Mouse (Mus musculus) megakaryocyte, adult 5-6 weeks (primary cell): ENCODE results near the gene Cs. TPM values are rescaled to one million over a fixed set of nuclear protein-coding genes. Genes with fewer than 3 reads are reported as not detected.
"Not testable (repeated sequence)": the region's sequence is repeated elsewhere in the genome, so short reads cannot be mapped to it uniquely, and the experiment has no call there.

Experiments used
- ATAC-seq: 2 replicates; pipeline ENCODE4 v1.8.0; 2016; ENCODE audit warnings: mild to moderate bottlenecking, inconsistent platforms; ENCODE audit not compliant: poor library complexity, severe bottlenecking
- total RNA-seq, 2 experiments: library from RNA; stranded (forward) in 1 of 2; stranded (reverse) in 1 of 2; fragments of 153-499, 151-499 nt in 1 of 2; fragments of 221-1000, 200-1000 nt in 1 of 2; gene quantifications; 2 replicates each; pipeline versions ENCODE4 v1.2.3 to v1.2.4; 2015 to 2017

The Cs gene
- total RNA-seq, 2 experiments from 2014 or later: 95.0 to 160 TPM

DNA sequence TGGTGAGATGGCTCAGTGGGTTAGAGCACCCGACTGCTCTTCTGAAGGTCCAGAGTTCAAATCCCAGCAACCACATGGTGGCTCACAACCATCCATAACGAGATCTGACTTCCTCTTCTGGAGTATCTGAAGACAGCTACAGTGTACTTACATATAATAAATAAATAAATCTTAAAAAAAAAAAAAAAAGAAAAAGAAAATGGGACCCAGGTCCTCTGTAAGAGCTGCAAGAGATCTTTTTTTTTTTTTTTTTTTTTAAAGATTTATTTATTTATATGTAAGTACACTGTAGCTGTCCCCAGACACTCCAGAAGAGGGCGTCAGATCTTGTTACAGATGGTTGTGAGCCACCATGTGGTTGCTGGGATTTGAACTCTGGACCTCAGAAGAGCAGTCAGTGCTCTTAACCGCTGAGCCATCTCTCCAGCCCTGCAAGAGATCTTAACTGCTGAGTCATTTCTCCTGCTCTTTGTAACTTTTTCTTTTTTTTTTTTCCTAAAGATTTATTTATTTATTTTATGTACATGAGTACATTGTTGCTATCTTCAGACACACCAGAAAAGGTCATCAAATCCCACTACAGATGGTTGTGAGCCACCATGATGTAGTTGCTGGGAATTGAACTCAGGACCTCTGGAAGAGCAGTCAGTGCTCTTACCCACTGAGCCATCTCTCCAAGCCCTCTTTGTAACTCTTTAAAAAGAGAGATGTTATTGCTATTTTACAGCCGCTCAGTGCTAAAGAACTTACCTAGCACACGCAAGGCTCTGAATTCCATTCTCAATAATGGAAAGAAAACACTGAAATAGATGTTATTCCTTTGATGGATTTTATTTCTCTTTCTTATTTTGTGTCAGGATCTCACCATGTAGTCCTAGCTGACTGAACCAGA is 4.9 kb upstream of the Cs start:
- ATAC-seq: not testable (repeated sequence)

DNA sequence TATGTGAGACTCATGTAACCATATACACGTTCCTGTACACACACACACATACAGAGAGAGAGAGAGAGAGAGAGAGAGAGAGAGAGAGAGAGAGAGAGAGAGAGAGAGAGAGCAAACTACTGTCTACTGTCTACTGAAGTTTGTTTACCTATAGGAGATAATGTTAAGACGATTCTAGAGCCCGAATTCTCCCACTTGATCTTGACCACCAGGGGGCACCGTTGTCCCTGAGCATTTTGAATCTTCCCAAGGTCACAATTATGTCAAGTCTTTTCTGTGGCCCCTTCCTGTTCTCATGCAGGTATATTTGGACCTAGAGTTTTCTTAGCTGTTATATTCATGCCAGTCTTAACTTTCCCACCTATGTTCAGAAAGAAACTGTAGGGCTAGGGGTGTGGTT is 2.0 kb upstream of the Cs start:
- ATAC-seq: peak; percentile 33; the same call in 1 of the 2 replicates

DNA sequence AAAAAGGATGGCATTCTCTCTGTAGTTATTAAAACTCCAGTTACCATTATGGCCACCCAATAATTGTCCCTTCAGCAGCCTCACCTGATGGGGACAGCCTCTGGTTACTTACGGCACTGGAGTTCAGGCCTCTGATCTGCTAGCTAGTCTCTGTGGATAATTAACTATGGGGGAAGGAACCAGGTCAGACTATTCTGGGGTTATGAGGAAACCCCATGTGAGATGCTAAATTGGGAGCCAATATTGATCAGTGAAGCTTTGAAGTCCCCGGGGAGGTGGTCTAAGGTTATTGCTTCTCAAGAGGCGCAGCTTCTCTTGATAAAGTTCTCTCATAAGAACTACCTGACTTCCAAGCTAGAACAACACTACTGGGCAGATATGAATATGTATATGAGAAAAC is 1.3 kb upstream of the Cs start:
- no peak for ATAC-seq

DNA sequence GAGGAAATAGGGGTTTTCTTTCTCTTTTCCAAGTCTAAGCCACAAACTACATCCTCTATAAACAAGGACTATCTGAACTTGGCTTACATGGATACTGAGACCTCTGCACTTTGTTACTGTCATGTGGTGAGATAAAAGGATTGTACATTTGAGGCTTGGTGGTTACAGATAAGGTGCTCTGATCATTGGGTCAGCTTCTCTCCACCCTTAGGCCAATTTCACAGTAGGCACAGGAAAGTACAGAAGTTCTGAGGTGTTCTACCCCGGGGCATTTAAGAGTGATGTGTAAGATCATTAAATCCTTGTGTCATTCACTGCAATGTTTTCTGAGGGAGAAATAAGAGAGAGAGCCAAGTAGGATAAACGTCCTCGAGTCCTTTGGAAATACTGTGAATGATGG is 937 bp upstream of the Cs start:
- no peak for ATAC-seq

DNA sequence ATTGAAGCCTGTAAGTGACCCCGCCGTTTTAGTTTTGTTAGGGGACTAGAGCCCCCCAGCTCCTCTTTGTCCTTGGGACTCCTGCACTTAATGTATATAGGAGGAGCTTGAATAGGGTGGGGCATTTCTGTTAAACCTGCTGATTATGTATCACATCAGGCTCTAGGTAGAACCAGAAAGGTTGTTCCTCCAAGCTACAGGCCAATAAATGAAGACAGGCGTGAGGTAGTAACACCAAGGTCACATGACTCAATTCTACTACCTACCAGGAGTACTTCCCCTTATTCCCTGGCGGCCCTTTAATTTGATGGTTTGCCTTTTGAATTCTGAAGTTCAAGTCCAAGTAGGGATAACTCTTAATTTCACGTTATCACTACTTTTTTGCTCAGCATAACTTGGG is 881 bp downstream of the Cs start:
- ATAC-seq: peak; percentile 53

DNA sequence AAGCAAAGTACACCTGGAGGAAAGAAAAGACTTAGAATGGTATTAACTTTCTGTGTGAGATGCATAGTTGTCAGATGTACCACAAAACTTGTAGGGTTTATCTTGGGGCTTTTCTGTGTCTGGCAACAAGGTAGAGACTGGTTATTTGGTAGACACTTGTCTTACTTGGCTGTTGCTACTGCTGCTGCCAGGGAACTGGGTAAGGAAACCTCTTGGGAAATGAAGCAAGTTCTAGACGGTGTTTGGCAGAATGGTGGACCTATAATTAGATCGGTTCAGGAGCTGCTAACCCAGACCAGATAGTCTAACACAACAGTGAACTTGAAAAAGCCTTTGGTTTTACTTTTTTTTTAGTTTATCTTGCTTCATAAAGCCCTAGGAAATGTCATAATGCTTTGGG is 1.4 kb downstream of the Cs start:
- no peak for ATAC-seq

DNA sequence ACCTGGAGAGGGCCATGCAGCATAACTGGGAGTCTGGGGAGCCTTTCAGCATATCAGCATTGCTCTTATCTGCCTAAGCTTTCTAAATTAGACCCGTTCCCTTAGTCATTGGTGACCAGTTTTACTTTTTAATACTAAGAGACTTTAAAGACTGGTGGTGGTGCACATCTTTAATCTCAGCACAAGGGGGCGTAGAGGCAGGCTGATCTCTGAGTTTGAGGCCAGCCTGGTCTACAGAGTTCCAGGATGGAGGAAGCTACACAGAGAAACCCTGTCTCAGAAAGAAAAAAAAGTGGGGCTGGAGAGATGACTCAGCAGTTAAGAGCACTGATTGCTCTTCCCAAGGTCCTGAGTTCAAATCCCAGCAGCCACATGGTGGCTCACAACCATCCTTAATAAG is 2.7 kb downstream of the Cs start:
- ATAC-seq: no peak

DNA sequence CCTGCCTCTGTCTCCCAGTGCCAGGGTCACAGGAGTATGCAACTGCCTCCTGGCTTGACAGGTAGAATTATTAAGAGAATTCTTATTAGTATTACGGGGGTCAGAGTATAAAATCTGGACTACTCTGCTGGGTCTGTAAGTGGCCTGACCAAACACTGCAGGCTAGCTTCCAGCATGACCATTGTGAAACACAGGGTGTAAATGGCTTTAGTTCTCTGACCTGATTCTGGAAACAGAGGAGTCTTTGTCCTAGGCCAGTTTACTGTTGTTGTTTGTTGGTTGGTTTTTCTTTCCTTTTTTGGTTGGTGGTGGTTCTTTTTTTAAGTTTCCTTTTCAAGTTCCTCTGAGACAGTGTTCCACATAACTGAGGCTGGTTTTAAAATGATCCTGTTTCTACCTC is 5.9 kb downstream of the Cs start:
- no peak for ATAC-seq

DNA sequence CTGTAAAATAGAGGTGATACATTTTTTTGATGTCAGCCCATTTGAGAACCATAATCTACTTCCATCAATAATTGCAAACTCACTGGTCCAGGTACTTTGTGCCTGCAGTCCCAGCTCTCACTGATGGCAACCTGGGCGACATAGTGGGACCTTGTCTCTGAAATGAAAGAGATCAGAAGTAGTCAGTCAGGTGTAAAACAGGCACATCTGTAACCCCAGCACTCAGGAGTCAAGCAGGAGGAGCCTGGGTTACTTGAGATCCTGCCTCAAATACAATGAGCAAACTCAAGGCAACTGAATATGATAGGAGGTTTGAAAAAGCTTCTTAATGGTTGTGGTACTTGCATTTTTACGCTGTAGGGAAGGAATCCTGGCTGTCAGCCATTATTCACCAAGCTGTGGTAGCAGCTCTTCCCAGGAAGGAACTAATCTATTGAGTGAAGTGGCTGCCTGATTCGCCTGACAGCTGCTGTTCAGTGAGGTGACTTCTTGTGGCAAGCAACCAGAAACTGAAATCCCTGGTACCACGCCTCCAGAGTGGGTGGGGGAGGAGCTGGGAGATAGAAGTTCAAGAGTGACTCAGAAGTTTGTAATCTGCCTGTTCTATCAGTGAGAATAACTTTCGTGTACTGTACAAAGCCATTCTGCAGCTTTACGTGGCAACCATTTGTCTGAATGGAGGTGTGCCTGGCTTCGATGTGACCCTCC is 7.2 kb downstream of the Cs start:
- ATAC-seq: peak; percentile 98

DNA sequence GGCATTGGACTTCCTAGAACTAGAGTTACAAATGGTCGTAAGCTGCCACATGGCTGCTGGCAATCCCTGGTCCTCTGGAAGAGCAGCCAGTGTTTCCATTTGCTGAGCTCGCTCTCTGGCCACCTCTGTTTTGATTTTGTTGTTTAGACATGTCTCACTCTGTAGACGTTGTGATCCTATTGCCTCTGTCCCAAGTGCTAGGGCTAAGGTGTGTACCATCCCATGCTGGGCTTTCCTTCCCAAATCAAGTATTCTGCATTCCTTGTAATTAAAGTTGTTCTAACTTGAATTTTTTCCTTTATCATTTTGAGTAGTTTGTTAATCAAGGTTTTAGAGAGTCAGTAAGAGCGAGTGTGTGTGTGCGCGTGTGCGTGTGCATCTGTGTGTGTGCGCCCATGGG is 10.0 kb downstream of the Cs start:
- no peak for ATAC-seq

DNA sequence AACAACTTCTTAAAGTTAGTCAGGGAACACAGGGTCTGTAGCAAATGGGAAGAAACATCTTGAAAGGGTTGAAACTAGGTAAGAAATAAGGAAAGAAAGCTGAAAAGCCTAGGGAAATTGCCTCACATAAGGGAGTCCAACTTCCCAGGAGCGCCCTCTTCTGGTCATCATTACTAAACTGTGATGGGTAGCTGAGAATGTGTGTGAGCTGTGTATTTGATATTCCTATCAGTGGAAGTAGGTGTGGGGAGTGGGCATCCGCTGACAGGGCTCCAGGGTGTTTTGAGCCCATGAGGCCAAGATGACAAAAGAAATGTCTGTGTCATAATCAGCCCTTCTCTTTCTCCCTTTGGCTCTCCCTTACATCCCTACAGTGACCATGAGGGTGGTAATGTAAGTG is 21.3 kb downstream of the Cs start:
- ATAC-seq: peak; percentile 74

DNA sequence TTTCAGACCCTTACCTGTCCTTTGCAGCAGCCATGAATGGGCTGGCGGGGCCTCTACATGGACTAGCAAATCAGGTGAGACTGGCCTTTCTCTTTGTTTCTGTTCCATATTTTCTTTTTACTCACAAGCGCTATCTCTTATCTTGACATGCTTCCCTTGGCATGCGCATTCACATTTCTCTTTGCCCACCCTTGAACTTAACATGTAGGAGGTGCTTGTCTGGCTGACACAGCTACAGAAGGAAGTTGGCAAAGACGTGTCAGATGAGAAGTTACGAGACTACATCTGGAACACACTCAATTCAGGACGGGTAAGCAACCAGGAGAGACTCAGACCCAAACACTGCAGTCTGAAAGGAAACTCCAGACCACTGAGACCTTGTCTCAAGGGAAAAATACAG is 21.7 kb downstream of the Cs start:
- ATAC-seq: no peak

DNA sequence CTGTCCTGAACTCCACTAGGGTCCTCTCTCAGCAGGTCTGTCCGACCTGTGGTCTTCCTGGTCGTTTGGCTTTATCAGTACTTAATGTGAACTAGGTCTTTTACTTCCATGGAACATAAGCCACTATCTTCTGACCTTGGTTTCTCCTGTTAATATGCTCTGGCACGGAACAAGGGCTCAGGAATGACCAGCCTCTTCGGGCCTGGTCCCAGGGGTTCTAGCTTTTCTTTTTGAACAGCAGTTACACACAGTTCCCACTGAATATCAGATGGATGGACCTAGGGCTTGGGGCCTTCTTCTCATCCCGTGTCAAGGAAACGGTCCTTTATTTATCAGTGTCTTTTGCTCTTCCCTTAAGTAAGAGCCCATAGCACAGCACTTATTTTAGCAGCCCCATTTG is 24.3 kb downstream of the Cs start:
- no peak for ATAC-seq

DNA sequence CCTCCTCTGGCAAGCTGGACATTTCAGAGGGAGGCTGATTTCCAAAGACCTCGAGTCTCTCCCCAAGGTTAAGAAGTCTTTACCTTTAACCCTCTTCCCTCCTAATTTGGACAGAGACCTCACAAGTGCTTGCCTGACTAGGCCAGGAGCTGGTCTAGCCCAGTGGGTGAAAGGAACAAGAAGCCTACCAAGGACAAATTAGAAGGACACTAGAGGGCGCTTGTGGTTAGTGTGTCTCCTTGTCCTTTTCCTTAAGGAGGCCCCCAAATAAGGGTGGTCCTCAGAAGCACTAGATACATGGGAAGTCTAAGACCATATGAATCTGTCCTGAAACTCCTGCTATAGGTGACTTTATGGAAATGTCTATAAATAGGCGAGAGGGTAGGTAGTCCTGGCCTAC is 25.0 kb downstream of the Cs start:
- no peak for ATAC-seq

DNA sequence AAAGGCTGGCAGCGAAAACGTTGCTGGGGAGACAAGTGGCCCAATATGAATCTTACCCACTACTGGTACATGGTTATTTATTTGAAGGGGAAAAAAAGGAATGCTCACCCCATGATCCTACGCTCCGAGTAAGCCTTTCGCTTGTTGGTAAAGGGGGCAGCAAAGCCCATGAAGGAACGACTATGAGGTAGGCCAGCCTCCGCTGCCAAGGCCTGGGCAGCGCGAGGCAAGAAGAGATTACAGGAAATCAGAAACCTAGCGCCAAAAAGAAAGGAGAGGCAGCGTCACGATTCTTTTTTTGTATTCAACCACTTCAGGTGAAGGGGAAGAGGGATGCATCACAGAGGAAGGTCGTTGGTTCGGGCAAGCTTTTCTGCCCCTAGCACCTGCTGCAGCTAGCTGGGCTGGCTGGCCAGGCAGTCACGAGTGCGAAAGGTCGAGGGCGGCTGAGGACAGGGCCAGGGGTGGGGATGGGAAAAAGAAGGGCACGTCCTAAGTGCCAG is 30.4 kb downstream of the Cs start:
- peak; percentile 6; the same call in 1 of the 2 replicates for ATAC-seq

DNA sequence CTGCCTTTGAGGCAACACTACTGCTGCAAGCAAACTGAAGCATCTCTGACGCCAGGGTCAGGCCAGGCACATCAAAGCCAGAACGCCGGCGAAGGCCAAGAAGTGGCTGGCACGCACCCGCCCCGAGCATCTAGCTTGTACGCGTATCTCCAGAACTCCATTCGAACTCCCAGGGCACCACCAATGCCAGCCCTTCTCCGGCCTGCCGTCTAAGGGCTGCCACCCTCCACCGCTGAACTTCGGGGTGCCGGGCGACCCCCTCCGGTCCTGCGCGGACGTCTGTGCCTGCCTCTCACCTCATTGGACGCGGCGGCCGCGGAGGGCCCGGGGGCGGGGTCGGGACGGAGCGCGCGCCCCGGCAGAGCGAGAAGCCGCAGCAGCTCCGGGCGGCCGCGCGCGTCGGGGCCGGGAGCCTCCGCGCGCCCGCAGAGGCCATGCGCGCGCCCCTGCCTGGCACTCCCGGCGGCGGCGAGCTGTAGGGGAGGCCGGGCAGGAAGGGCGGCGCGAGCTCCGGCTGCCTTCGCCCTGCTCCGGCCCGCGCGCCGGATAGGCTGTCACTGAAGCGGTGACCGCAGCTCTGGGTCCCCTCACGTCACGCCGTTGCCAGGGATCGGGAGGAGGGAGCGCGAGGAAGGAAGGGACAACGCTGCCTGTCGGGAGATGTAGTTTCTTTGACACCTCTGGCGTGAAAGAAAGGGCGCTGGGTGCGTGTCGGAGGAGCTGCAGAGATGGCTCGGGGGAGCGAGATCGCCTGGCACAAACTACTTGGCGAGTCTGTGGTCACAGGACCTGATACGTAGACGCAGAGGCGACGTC is 31.1 kb downstream of the Cs start, which contains the start of gene Coq10a:
Gene Coq10a, minus strand, starts transcription at position 596 of the 816 bp plus-strand sequence.
- ATAC-seq: peak; percentile 78

DNA sequence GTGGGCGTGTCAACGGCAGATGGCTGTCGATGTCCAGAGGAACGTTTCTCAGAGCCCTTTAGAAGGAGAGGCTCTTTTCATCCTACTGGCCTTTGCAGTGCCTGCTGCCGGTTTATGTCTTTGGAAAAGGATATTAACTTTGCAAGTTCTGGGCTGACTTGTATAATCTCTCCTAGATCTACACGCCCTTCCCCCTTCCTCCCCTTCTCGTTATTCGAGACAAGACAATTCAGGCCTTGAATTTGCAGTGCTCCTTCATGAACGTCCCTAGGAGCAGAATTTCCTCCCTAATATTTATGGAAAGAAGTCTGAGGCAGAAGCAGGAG is 31.6 kb downstream of the Cs start:
- no peak for ATAC-seq

DNA sequence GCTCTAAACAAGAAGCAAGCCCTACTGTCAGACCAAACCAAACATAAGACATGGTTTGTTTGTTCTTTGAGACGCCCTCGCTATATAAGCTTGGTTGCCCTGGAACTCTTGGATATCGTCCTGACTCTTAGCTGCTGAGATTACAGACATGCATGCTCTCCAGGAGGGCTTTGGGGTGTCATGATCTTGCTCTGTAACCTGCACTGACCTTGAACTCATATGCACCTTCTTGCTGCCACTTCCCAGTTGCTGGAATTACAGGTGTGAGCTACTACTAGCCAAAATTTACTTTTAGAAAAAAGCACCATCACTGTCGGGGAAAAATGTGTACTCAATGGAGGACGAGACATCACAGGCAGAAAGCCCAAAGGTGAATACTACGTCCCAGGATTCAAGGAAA is 32.1 kb downstream of the Cs start:
- no peak for ATAC-seq

DNA sequence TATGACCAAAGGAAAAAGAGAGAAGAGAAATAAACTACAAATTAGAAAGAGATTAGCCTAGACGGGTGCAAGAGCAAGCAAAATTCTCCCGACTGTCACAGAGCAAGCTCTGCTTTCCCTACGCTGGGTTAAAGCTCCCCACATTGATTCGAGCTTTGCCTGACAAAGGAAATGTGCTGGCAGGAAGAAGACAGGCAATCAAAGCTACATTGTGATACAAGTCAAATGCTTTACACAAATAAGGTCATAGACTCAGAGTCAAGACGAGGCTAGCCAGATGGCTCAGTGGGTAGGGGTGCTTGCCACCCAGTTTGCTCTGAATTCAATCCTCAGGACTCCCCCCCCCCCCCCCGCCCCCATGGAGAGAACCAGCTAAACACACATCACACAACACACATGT is 32.5 kb downstream of the Cs start:
- ATAC-seq: no peak

DNA sequence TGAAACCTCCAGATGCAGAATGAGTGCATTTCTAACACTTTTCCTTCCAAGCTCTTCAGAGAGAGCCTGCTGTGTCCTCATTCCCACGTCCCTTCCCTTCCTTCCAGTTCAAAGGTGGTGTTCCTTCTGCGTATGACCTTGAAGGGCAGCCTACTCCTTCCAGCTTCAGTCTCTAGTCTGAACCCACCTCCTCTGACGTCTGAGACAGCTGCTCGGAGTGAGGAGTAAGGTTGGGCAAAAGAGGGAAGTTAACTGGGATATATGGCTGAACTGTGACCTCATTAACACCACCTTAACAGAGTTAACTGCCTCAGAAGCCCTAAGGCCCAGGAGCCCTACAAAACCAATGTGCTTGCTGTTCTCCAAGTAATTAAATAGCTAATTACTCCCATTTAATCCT is 33.1 kb downstream of the Cs start:
- ATAC-seq: no peak

DNA sequence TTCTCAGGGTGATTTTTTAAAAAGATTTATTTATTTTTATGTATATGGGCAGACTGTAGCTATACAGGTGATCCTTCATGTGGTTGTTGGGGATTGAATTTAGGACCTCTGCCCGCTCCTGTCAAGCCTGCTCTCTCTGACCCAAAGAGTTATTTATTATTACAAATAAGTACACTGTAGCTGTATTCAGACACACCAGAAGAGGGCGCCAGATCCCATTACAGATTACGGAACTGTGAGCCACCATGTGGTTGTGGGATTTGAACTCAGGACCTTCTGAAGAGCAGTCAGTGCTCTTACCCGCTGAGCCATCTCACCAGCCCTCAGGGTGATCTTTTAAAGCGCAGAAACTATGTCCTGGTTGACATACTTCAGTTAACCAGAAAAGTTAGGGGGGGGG is 34.6 kb downstream of the Cs start:
- ATAC-seq: no peak
